In genomic region chr5:138622645-138623477, GRCm38 (mm10) we compare ENCODE assay signal across 8 mouse cellular contexts. TPM values are rescaled to one million over a fixed set of nuclear protein-coding genes. Genes with fewer than 3 reads are reported as not detected.
DNase-seq lines count a peak whose midpoint lies in the region; ATAC-seq and TF ChIP-seq lines count a peak whose summit lies in the region.

TSS of gene A430033K04Rik (plus strand) at chr5:138622859.

- WGBS in forebrain, embryonic 10.5 days: under 1% methylated on average over 30 of the region's 30 CpGs
- WGBS in heart, embryonic 15.5 days: under 1% methylated on average over 30 of the region's 30 CpGs
- 1% methylated on average over 30 of the region's 30 CpGs for WGBS in liver, embryonic 14.5 days (ENCODE audit: insufficient replicate concordance)
- WGBS in neural tube, embryonic 11.5 days: 1% methylated on average over 30 of the region's 30 CpGs
- under 1% methylated on average over 30 of the region's 30 CpGs for WGBS in stomach, postnatal 0 days

- TF ChIP-seq CTCF in liver, embryonic 14.5 days (IDR thresholded peaks at IDR 0.05; ENCODE audit: low read depth): no peak
- TF ChIP-seq CTCF in stomach, postnatal 0 days (IDR thresholded peaks at IDR 0.05; ENCODE audit: low read depth): no peak

- H3K4me2 ChIP-seq in heart, embryonic 15.5 days: peak within 1 kb of the TSS; percentile 82
- H3K4me2 ChIP-seq in liver, embryonic 14.5 days (ENCODE audit: low read depth): peak within 1 kb of the TSS; percentile 81
- H3K4me2 ChIP-seq in neural tube, embryonic 11.5 days (ENCODE audit: low read depth): peak within 1 kb of the TSS; percentile 74
- H3K4me2 ChIP-seq in stomach, postnatal 0 days (replicated peaks; ENCODE audit: low read depth): peak within 1 kb of the TSS; percentile 77

- peaks cover 6% of the 10 kb centered on the region for H3K36me3 ChIP-seq in forebrain, embryonic 10.5 days (replicated peaks)
- no peaks in the 10 kb centered on the region for H3K36me3 ChIP-seq in heart, embryonic 15.5 days
- no peaks in the 10 kb centered on the region for H3K36me3 ChIP-seq in liver, embryonic 14.5 days (replicated peaks; ENCODE audit: control insufficient read depth, insufficient read depth, low read depth)
- peaks cover 2% of the 10 kb centered on the region; the same call in 1 of the 2 replicates for H3K36me3 ChIP-seq in neural tube, embryonic 11.5 days (ENCODE audit: control insufficient read depth, insufficient read depth, low read length)
- H3K36me3 ChIP-seq in stomach, postnatal 0 days (ENCODE audit: control insufficient read depth, insufficient read depth, low read length): no peaks in the 10 kb centered on the region

- H3K27ac ChIP-seq in forebrain, embryonic 10.5 days: peak within 1 kb of the TSS; percentile 91
- peak within 1 kb of the TSS; percentile 93 for H3K27ac ChIP-seq in heart, embryonic 15.5 days
- H3K27ac ChIP-seq in liver, embryonic 14.5 days: peak within 1 kb of the TSS; percentile 53
- H3K27ac ChIP-seq in neural tube, embryonic 11.5 days (ENCODE audit: low read depth, low read length): peak within 1 kb of the TSS; percentile 66
- peak within 1 kb of the TSS; percentile 92 for H3K27ac ChIP-seq in stomach, postnatal 0 days (replicated peaks)

- H3K9ac ChIP-seq in heart, embryonic 15.5 days: peak within 1 kb of the TSS; percentile 83
- H3K9ac ChIP-seq in liver, embryonic 14.5 days (replicated peaks): peak within 1 kb of the TSS; percentile 92
- H3K9ac ChIP-seq in neural tube, embryonic 11.5 days (ENCODE audit: low read length): peak within 1 kb of the TSS; percentile 82
- peak within 1 kb of the TSS; percentile 92 for H3K9ac ChIP-seq in stomach, postnatal 0 days (ENCODE audit: low read length)

- peak; percentile 92 for ATAC-seq in heart, embryonic 15.5 days (replicated peaks; ENCODE audit: insufficient number of reproducible peaks, insufficient read depth, low FRiP score, low read depth)
- peak; percentile 84 for ATAC-seq in liver, embryonic 14.5 days (ENCODE audit: insufficient read depth)
- ATAC-seq in neural tube, embryonic 11.5 days (ENCODE audit: insufficient read depth, low FRiP score, low TSS enrichment): peak; percentile 92
- ATAC-seq in stomach, postnatal 0 days (ENCODE audit: low FRiP score, low TSS enrichment): peak; percentile 95

- no peak for TF ChIP-seq EP300 in liver, embryonic 14.5 days (IDR thresholded peaks at IDR 0.05; ENCODE audit: low read depth)
- no peak for TF ChIP-seq EP300 in stomach, postnatal 0 days (optimal IDR thresholded peaks at IDR 0.05)

- no peaks in the 10 kb centered on the region for H3K27me3 ChIP-seq in forebrain, embryonic 10.5 days (ENCODE audit: poor library complexity, severe bottlenecking)
- H3K27me3 ChIP-seq in heart, embryonic 15.5 days: no peaks in the 10 kb centered on the region
- no peaks in the 10 kb centered on the region for H3K27me3 ChIP-seq in liver, embryonic 14.5 days (ENCODE audit: control insufficient read depth, insufficient read depth, low read length)
- H3K27me3 ChIP-seq in neural tube, embryonic 11.5 days (ENCODE audit: control insufficient read depth, insufficient read depth, low read length): no peaks in the 10 kb centered on the region
- H3K27me3 ChIP-seq in stomach, postnatal 0 days (ENCODE audit: control insufficient read depth, insufficient read depth, low read length): no peaks in the 10 kb centered on the region

- H3K9me3 ChIP-seq in forebrain, embryonic 10.5 days: peaks cover 5% of the 10 kb centered on the region; the same call in 1 of the 2 replicates
- H3K9me3 ChIP-seq in heart, embryonic 15.5 days (replicated peaks): no peaks in the 10 kb centered on the region; the same call in 1 of the 2 replicates
- no peaks in the 10 kb centered on the region for H3K9me3 ChIP-seq in liver, embryonic 14.5 days (ENCODE audit: control insufficient read depth, low read length)
- no peaks in the 10 kb centered on the region for H3K9me3 ChIP-seq in neural tube, embryonic 11.5 days (ENCODE audit: control insufficient read depth, low read length)
- no peaks in the 10 kb centered on the region for H3K9me3 ChIP-seq in stomach, postnatal 0 days (ENCODE audit: control insufficient read depth, low read length)

- peak within 1 kb of the TSS; percentile 85 for H3K4me3 ChIP-seq in forebrain, embryonic 10.5 days
- H3K4me3 ChIP-seq in heart, embryonic 15.5 days: peak within 1 kb of the TSS; percentile 79
- H3K4me3 ChIP-seq in liver, embryonic 14.5 days (ENCODE audit: insufficient read depth in 1 of 2, low read depth in 2 of 2, low read length in 2 of 2): peak within 1 kb of the TSS; percentile 72 to 79
- peak within 1 kb of the TSS; percentile 71 for H3K4me3 ChIP-seq in neural tube, embryonic 11.5 days (ENCODE audit: low read depth, low read length)
- peak within 1 kb of the TSS; percentile 84 for H3K4me3 ChIP-seq in stomach, postnatal 0 days (ENCODE audit: low read depth, low read length)

- H3K4me1 ChIP-seq in forebrain, embryonic 10.5 days: peaks cover 23% of the 10 kb centered on the region
- peaks cover 15% of the 10 kb centered on the region for H3K4me1 ChIP-seq in heart, embryonic 15.5 days (replicated peaks)
- peaks cover 8 to 9% of the 10 kb centered on the region in 2 experiments for H3K4me1 ChIP-seq in liver, embryonic 14.5 days (replicated peaks; ENCODE audit: control insufficient read depth in 2 of 2, insufficient read depth in 2 of 2, low read length in 1 of 2)
- H3K4me1 ChIP-seq in neural tube, embryonic 11.5 days (ENCODE audit: control insufficient read depth, insufficient read depth, low read length): peaks cover 5% of the 10 kb centered on the region; the same call in 1 of the 2 replicates
- no peaks in the 10 kb centered on the region; the same call in 1 of the 2 replicates for H3K4me1 ChIP-seq in stomach, postnatal 0 days (replicated peaks; ENCODE audit: control insufficient read depth, insufficient read depth)

- DNase-seq in CD8-positive naive resting alpha-beta T cell, adult 2 months (ENCODE audit: low read depth in 2 of 2, low spot score in 2 of 2): peak; percentile 87 to 92
- DNase-seq in c-Kit-positive CD71-negative TER-119-negative erythroid progenitor cells, embryonic 14.5 days (ENCODE audit: low read depth): peak; percentile 87
- peak; percentile 90 for DNase-seq in forebrain, embryonic 10.5 days (ENCODE audit: extremely low spot score, low spot score)
- DNase-seq in kidney, postnatal 25 days: peak; percentile 96
- DNase-seq in liver, embryonic 14.5 days (ENCODE audit: low read depth in 3 of 3, low spot score in 3 of 3): peak; percentile 87 to 89 (median 89)
- DNase-seq in neural tube, embryonic 11.5 days (ENCODE audit: low spot score): peak; percentile 91
- peak; percentile 95 for DNase-seq in stomach, postnatal 0 days (ENCODE audit: low spot score)

RNA-seq across cellular contexts. Expression of gene A430033K04Rik, which starts in this region (rescaled TPM):
- polyA plus RNA-seq in forebrain, embryonic 10.5 days (2016; fragmentation: Nextera tagmentation; extraction: Ambion mirVana): 9.1 and 9.6 TPM in 2 replicates
- polyA plus RNA-seq in heart, embryonic 15.5 days (2015; fragmentation: Nextera tagmentation; extraction: Ambion mirVana): 7.0 and 8.8 TPM in 2 replicates
- 1.7 and 2.5 TPM in 2 replicates for polyA plus RNA-seq in liver, embryonic 14.5 days (2012; rRNA removed)
- 2.6 and 2.7 TPM in 2 replicates for polyA plus RNA-seq in liver, embryonic 14.5 days (2014; fragmentation: Nextera tagmentation; extraction: Ambion mirVana)
- polyA plus RNA-seq in neural tube, embryonic 11.5 days (2014; fragmentation: Nextera tagmentation; extraction: Ambion mirVana): 13.1 and 14.9 TPM in 2 replicates
- polyA plus RNA-seq in stomach, postnatal 0 days (2015; fragmentation: Nextera tagmentation; extraction: Ambion mirVana): 4.9 and 5.2 TPM in 2 replicates

Comparison
In these comparisons a context has a peak if more than half of its experiments do, and no peak if none do; other contexts are left out.
1. Peak in every context shown above with its lines: DNase-seq, ATAC-seq, H3K4me3 ChIP-seq and H3K27ac ChIP-seq.